Mouse (Mus musculus) cerebellum, adult 11 months (tissue): ENCODE measurements around the gene Pipox.

Source experiments
- DNase-seq: peaks from one replicate; pipeline ENCODE4 v3.0.0; 2022

The Pipox gene

GRCm38 (mm10) chr11:77875847-77876759, 17.8 kb downstream of the Pipox start:
- DNase-seq, result peak; percentile 49

GRCm38 (mm10) chr11:77875269-77875668, 18.6 kb downstream of the Pipox start:
- DNase-seq, result no peak

GRCm38 (mm10) chr11:77874685-77875231, 19.1 kb downstream of the Pipox start:
- no peak for DNase-seq

GRCm38 (mm10) chr11:77873116-77873515, 20.8 kb downstream of the Pipox start:
- DNase-seq, result no peak

GRCm38 (mm10) chr11:77872685-77873084, 21.2 kb downstream of the Pipox start:
- no peak for DNase-seq

GRCm38 (mm10) chr11:77872236-77872635, 21.7 kb downstream of the Pipox start:
- DNase-seq, result peak; percentile 79

- DNase-seq, result peak; percentile 80
Measured at GRCm38 (mm10) chr11:77871436-77871835, 22.5 kb downstream of the Pipox start.

- no peak for DNase-seq
Measured at GRCm38 (mm10) chr11:77867419-77868083, 26.3 kb downstream of the Pipox start.

GRCm38 (mm10) chr11:77864771-77865170, 29.1 kb downstream of the Pipox start:
- no peak for DNase-seq

GRCm38 (mm10) chr11:77862887-77863286, 31.0 kb downstream of the Pipox start:
- no peak for DNase-seq

- DNase-seq, result no peak
Measured at GRCm38 (mm10) chr11:77860947-77861346, 32.9 kb downstream of the Pipox start.

GRCm38 (mm10) chr11:77858589-77858988, 35.3 kb downstream of the Pipox start:
- DNase-seq, result no peak

- DNase-seq, result no peak
Measured at GRCm38 (mm10) chr11:77857089-77857488, 36.8 kb downstream of the Pipox start.

- no peak for DNase-seq
Measured at GRCm38 (mm10) chr11:77855396-77855795, 38.5 kb downstream of the Pipox start.

GRCm38 (mm10) chr11:77854641-77855040, 39.3 kb downstream of the Pipox start:
- DNase-seq, result no peak

- DNase-seq, result no peak
Measured at GRCm38 (mm10) chr11:77852941-77853668, 40.8 kb downstream of the Pipox start.

- DNase-seq, result no peak
Measured at GRCm38 (mm10) chr11:77852195-77852594, 41.7 kb downstream of the Pipox start.

- DNase-seq, result no peak
Measured at GRCm38 (mm10) chr11:77851483-77852010, 42.3 kb downstream of the Pipox start.

- peak; percentile 58 for DNase-seq
Measured at GRCm38 (mm10) chr11:77850401-77851244, 43.3 kb downstream of the Pipox start.

- no peak for DNase-seq
Measured at GRCm38 (mm10) chr11:77849151-77849550, 44.7 kb downstream of the Pipox start.

- no peak for DNase-seq
Measured at GRCm38 (mm10) chr11:77848131-77848530, 45.8 kb downstream of the Pipox start.

- DNase-seq, result no peak
Measured at GRCm38 (mm10) chr11:77847599-77848128, 46.2 kb downstream of the Pipox start.
